Mouse (Mus musculus): ENCODE measurements around the gene Cbr2. TPM values are rescaled to one million over a fixed set of nuclear protein-coding genes. Genes with fewer than 3 reads are reported as not detected.
A peak's percentile ranks its signal among the peaks of the same experiment; 100 is the strongest.

Cbr2 gene
- polyA plus RNA-seq, 1 experiment: not detected

GRCm38 (mm10) chr11:120722761-120723382 lies 9.0 kb downstream of the Cbr2 start:
- H3K9me3 ChIP-seq (ENCODE audit: control insufficient read depth, low read length): no peaks in the 10 kb centered on the region; the same call in 1 of the 2 replicates
- TF ChIP-seq TAL1 (IDR thresholded peaks at IDR 0.05; ENCODE audit: low read length) (no peak), GATA1 (IDR thresholded peaks at IDR 0.05; ENCODE audit: low read length) (no peak)
- H3K27me3 ChIP-seq (ENCODE audit: control insufficient read depth): peaks cover 31% of the 10 kb centered on the region
- H3K4me1 ChIP-seq (ENCODE audit: control insufficient read depth): peaks cover 31% of the 10 kb centered on the region
- no peak overlapping the region for H3K4me3 ChIP-seq (replicated peaks)
- peaks cover 22% of the 10 kb centered on the region for H3K36me3 ChIP-seq (ENCODE audit: control insufficient read depth)

- H3K36me3 ChIP-seq (ENCODE audit: control insufficient read depth): peaks cover 29% of the 10 kb centered on the region
- no peak overlapping the region for H3K4me3 ChIP-seq (replicated peaks)
- peaks cover 29% of the 10 kb centered on the region for H3K4me1 ChIP-seq (ENCODE audit: control insufficient read depth)
- no peak for TF ChIP-seq GATA1 (IDR thresholded peaks at IDR 0.05; ENCODE audit: low read length)
- no peak for TF ChIP-seq TAL1 (IDR thresholded peaks at IDR 0.05; ENCODE audit: low read length)
- H3K27me3 ChIP-seq (ENCODE audit: control insufficient read depth): peaks cover 31% of the 10 kb centered on the region
- H3K9me3 ChIP-seq (ENCODE audit: control insufficient read depth, low read length): no peaks in the 10 kb centered on the region; the same call in 1 of the 2 replicates
Observed at GRCm38 (mm10) chr11:120722067-120722630, 9.8 kb downstream of the Cbr2 start.

- TF ChIP-seq TAL1 (IDR thresholded peaks at IDR 0.05; ENCODE audit: low read length) (no peak), GATA1 (IDR thresholded peaks at IDR 0.05; ENCODE audit: low read length) (no peak)
- Histone ChIP-seq H3K4me1 (ENCODE audit: control insufficient read depth) (peaks cover 22% of the 10 kb centered on the region), H3K9me3 (ENCODE audit: control insufficient read depth, low read length) (no peaks in the 10 kb centered on the region; the same call in 1 of the 2 replicates), H3K4me3 (replicated peaks) (peak within 1 kb of the TSS; percentile 40), H3K36me3 (ENCODE audit: control insufficient read depth) (peaks cover 36% of the 10 kb centered on the region), H3K27me3 (ENCODE audit: control insufficient read depth) (peaks cover 31% of the 10 kb centered on the region)
Observed at GRCm38 (mm10) chr11:120721124-120722066, 10.5 kb downstream of the Cbr2 start, which contains the start of gene Rac3. TSS of gene Rac3 (plus strand) at chr11:120721470.

GRCm38 (mm10) chr11:120720450-120720849 lies 11.5 kb downstream of the Cbr2 start:
- TF ChIP-seq GATA1 (IDR thresholded peaks at IDR 0.05; ENCODE audit: low read length) (no peak), TAL1 (IDR thresholded peaks at IDR 0.05; ENCODE audit: low read length) (no peak)
- H3K4me3 ChIP-seq (replicated peaks): no peak overlapping the region
- peaks cover 41% of the 10 kb centered on the region for H3K36me3 ChIP-seq (ENCODE audit: control insufficient read depth)
- peaks cover 19% of the 10 kb centered on the region for H3K4me1 ChIP-seq (ENCODE audit: control insufficient read depth)
- no peaks in the 10 kb centered on the region; the same call in 1 of the 2 replicates for H3K9me3 ChIP-seq (ENCODE audit: control insufficient read depth, low read length)
- H3K27me3 ChIP-seq (ENCODE audit: control insufficient read depth): peaks cover 31% of the 10 kb centered on the region

GRCm38 (mm10) chr11:120719841-120720376 lies 12.0 kb downstream of the Cbr2 start:
- Histone ChIP-seq H3K4me1 (ENCODE audit: control insufficient read depth) (peaks cover 24% of the 10 kb centered on the region), H3K27me3 (ENCODE audit: control insufficient read depth) (peaks cover 31% of the 10 kb centered on the region), H3K4me3 (replicated peaks) (no peak overlapping the region), H3K36me3 (ENCODE audit: control insufficient read depth) (peaks cover 46% of the 10 kb centered on the region), H3K9me3 (ENCODE audit: control insufficient read depth, low read length) (no peaks in the 10 kb centered on the region; the same call in 1 of the 2 replicates)
- TF ChIP-seq TAL1 (IDR thresholded peaks at IDR 0.05; ENCODE audit: low read length) (no peak), GATA1 (IDR thresholded peaks at IDR 0.05; ENCODE audit: low read length) (no peak)

- Histone ChIP-seq H3K4me1 (ENCODE audit: control insufficient read depth) (peaks cover 31% of the 10 kb centered on the region), H3K4me3 (replicated peaks) (no peak overlapping the region), H3K36me3 (ENCODE audit: control insufficient read depth) (peaks cover 47% of the 10 kb centered on the region), H3K27me3 (ENCODE audit: control insufficient read depth) (peaks cover 31% of the 10 kb centered on the region), H3K9me3 (ENCODE audit: control insufficient read depth, low read length) (no peaks in the 10 kb centered on the region; the same call in 1 of the 2 replicates)
- no peak for TF ChIP-seq TAL1 (IDR thresholded peaks at IDR 0.05; ENCODE audit: low read length)
- no peak for TF ChIP-seq GATA1 (IDR thresholded peaks at IDR 0.05; ENCODE audit: low read length)
Observed at GRCm38 (mm10) chr11:120719242-120719641, 12.7 kb downstream of the Cbr2 start.

- no peak for TF ChIP-seq TAL1 (IDR thresholded peaks at IDR 0.05; ENCODE audit: low read length)
- TF ChIP-seq GATA1 (IDR thresholded peaks at IDR 0.05; ENCODE audit: low read length): no peak
- no peaks in the 10 kb centered on the region for H3K9me3 ChIP-seq (ENCODE audit: control insufficient read depth, low read length)
- H3K4me3 ChIP-seq (replicated peaks): no peak overlapping the region
- peaks cover 3% of the 10 kb centered on the region for H3K27me3 ChIP-seq (ENCODE audit: control insufficient read depth)
- H3K4me1 ChIP-seq (ENCODE audit: control insufficient read depth): peaks cover 35% of the 10 kb centered on the region
- peaks cover 66% of the 10 kb centered on the region for H3K36me3 ChIP-seq (ENCODE audit: control insufficient read depth)
Observed at GRCm38 (mm10) chr11:120715131-120715530, 16.8 kb downstream of the Cbr2 start.

- H3K27me3 ChIP-seq (ENCODE audit: control insufficient read depth): no peaks in the 10 kb centered on the region
- peaks cover 67% of the 10 kb centered on the region for H3K36me3 ChIP-seq (ENCODE audit: control insufficient read depth)
- no peaks in the 10 kb centered on the region for H3K9me3 ChIP-seq (ENCODE audit: control insufficient read depth, low read length)
- TF ChIP-seq TAL1 (IDR thresholded peaks at IDR 0.05; ENCODE audit: low read length): no peak
- TF ChIP-seq GATA1 (IDR thresholded peaks at IDR 0.05; ENCODE audit: low read length): no peak
- peak overlapping the region; percentile 81 for H3K4me3 ChIP-seq (replicated peaks)
- H3K4me1 ChIP-seq (ENCODE audit: control insufficient read depth): peaks cover 35% of the 10 kb centered on the region
Observed at GRCm38 (mm10) chr11:120714546-120714945, 17.4 kb downstream of the Cbr2 start.

Data from erythroblast, embryonic 14.5 days (primary cell).